Mouse (Mus musculus) myocyte (in vitro differentiated cells): ENCODE measurements around the gene Cdr2l. TPM values are rescaled to one million over a fixed set of nuclear protein-coding genes. Genes with fewer than 3 reads are reported as not detected.

Source experiments
- H3K27me3 ChIP-seq: one replicate; pipeline ENCODE4 v1.6.1; 2011; ENCODE audit not compliant: control insufficient read depth, insufficient read depth, insufficient read length
- H3K36me3 ChIP-seq: one replicate; pipeline ENCODE4 v1.6.1; 2011; ENCODE audit not compliant: control insufficient read depth, insufficient read depth
- H3K4me2 ChIP-seq: one replicate; pipeline ENCODE4 v1.6.1; 2011; ENCODE audit warnings: low read depth, control low read depth
- H3K4me3 ChIP-seq: one replicate; pipeline ENCODE4 v1.5.1; 2011; ENCODE audit warnings: mild to moderate bottlenecking, control low read depth, moderate library complexity
- H3K79me2 ChIP-seq: one replicate; pipeline ENCODE4 v1.6.1; 2011; ENCODE audit not compliant: control insufficient read depth, insufficient read depth
- H3ac ChIP-seq: one replicate; pipeline ENCODE4 v1.6.1; 2011; ENCODE audit not compliant: control insufficient read depth, insufficient read length
- CEBPB ChIP-seq: IDR thresholded peaks from 2 replicates; pipeline ENCODE4 v1.6.1; 2011; ENCODE audit warnings: mild to moderate bottlenecking, moderate library complexity; ENCODE audit not compliant: poor library complexity, insufficient read depth, severe bottlenecking
- E2F4 ChIP-seq: IDR thresholded peaks from one replicate; pipeline ENCODE4 v1.6.1; 2011; ENCODE audit warnings: mild to moderate bottlenecking, control low read depth, moderate library complexity; ENCODE audit not compliant: insufficient read depth
- MAX ChIP-seq: IDR thresholded peaks from one replicate; pipeline ENCODE4 v1.6.1; 2011; ENCODE audit warnings: low read depth, mild to moderate bottlenecking, control low read depth
- MYOD1 ChIP-seq, 3 experiments: IDR thresholded peaks; one replicate each; pipeline ENCODE4 v1.6.1; 2011; ENCODE audit warnings: control low read depth in 2 of 3, low read depth in 2 of 3, mild to moderate bottlenecking in 2 of 3, moderate library complexity in 1 of 3; ENCODE audit not compliant: insufficient read length in 2 of 3, control insufficient read depth in 1 of 3
- MYOG ChIP-seq, 3 experiments: IDR thresholded peaks; one replicate each; pipeline ENCODE4 v1.6.1; 2011; ENCODE audit warnings: control low read depth in 2 of 3, low read depth in 2 of 3, mild to moderate bottlenecking in 2 of 3; ENCODE audit not compliant: insufficient read length in 2 of 3, control insufficient read depth in 1 of 3, insufficient read depth in 1 of 3
- POLR2A ChIP-seq: IDR thresholded peaks from one replicate; pipeline ENCODE4 v1.6.1; 2011; ENCODE audit warnings: low read depth, mild to moderate bottlenecking, control low read depth, moderate library complexity; ENCODE audit not compliant: insufficient read length
- POLR2AphosphoS2 ChIP-seq: IDR thresholded peaks from one replicate; pipeline ENCODE4 v1.6.1; 2011; ENCODE audit warnings: low read depth, control low read depth; ENCODE audit not compliant: insufficient read length
- REST ChIP-seq: IDR thresholded peaks from one replicate; pipeline ENCODE4 v1.6.1; 2011; ENCODE audit warnings: mild to moderate bottlenecking, control low read depth, moderate library complexity; ENCODE audit not compliant: insufficient read depth, insufficient read length
- SRF ChIP-seq: IDR thresholded peaks from one replicate; pipeline ENCODE4 v1.6.1; 2011; ENCODE audit warnings: low read depth; ENCODE audit not compliant: control insufficient read depth, insufficient read length
- TCF12 ChIP-seq: IDR thresholded peaks from one replicate; pipeline ENCODE4 v1.6.1; 2011; ENCODE audit warnings: mild to moderate bottlenecking, control low read depth; ENCODE audit not compliant: poor library complexity, insufficient read depth, severe bottlenecking
- TCF3 ChIP-seq: IDR thresholded peaks from one replicate; pipeline ENCODE4 v1.6.1; 2011; ENCODE audit warnings: low read depth, control low read depth; ENCODE audit not compliant: insufficient read length
- USF1 ChIP-seq: IDR thresholded peaks from one replicate; pipeline ENCODE4 v1.6.1; 2011; ENCODE audit warnings: low read depth, mild to moderate bottlenecking, control low read depth, moderate library complexity
- polyA plus RNA-seq: library from polyadenylated mRNA; unstranded; fragments of >200 nt; fragmentation: generic; extraction: Trizol; gene quantifications from one replicate; pipeline ENCODE4 v1.2.1, GENCODE M21; 2012; ENCODE audit warnings: missing spikeins

The Cdr2l gene
- polyA plus RNA-seq, 1 experiment: 52.8 TPM

DNA sequence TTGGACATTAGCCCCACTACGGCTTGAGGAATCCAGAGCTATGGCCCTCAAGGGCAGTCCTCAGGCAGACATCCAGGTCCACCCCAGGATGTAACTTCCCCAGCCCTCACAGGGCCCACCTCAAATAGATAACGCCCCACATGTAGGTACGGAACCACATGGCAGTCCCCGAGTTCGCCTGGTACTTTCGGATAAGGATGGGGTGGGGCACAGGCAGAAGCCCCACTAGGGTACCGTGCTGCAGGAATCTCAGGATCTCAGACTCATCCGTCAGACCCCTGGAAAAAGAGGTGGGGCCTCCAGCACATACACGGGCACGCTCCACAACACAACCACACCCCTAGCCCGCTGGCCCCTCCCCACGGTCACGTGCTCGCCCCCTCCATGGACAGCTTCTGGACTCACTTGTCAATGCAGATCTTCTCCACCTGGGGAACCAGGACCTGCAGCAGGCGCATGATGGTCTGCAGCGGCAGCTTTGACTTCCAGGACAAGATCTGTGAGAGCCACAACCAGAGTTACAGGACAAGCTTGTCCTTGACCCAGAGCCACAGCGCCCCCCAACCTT is 33.0 kb upstream of the Cdr2l start:
- Histone ChIP-seq H3ac (no peak overlapping the region), H3K4me3 (no peak overlapping the region), H3K4me2 (no peak overlapping the region), H3K79me2 (no peaks in the 10 kb centered on the region), H3K36me3 (peaks cover 11% of the 10 kb centered on the region), H3K27me3 (peaks cover 9% of the 10 kb centered on the region)
- no peak for TF ChIP-seq POLR2AphosphoS2
- TF ChIP-seq MAX: no peak
- TF ChIP-seq USF1: no peak
- TF ChIP-seq POLR2A: no peak
- no peak for TF ChIP-seq TCF12
- no peak for TF ChIP-seq CEBPB

DNA sequence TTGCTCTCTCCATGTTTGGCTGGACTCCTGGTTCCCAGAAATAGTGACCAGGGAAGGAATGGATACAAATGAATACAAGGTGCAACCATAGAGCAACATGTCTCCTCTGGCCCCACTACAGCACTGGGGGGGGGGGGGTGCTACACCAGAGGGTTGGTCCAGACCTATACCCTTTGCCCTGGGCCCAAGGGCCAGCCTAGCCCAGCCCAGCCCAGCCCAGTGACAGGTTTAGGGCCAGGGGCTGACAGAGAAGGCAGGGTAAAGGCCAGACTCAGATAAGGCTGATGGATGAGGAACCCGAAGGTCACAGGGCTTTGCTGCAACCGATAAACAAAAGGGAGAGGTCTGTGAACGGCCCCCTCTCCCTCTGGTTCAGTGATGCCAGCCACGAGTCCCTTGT is 31.7 kb upstream of the Cdr2l start:
- Histone ChIP-seq H3K4me2 (no peak overlapping the region), H3K4me3 (no peak overlapping the region), H3ac (no peak overlapping the region), H3K27me3 (no peaks in the 10 kb centered on the region), H3K79me2 (no peaks in the 10 kb centered on the region), H3K36me3 (peaks cover 15% of the 10 kb centered on the region)
- TF ChIP-seq E2F4: no peak
- no peak for TF ChIP-seq MYOG (IDR thresholded peaks at IDR 0.05; ENCODE audit: control insufficient read depth in 1 of 3, insufficient read depth in 1 of 3, insufficient read length in 2 of 3, low read depth in 2 of 3)
- no peak for TF ChIP-seq SRF
- no peak for TF ChIP-seq REST
- no peak for TF ChIP-seq CEBPB
- TF ChIP-seq POLR2A: no peak
- no peak for TF ChIP-seq USF1
- TF ChIP-seq MYOD1 (IDR thresholded peaks at IDR 0.05; ENCODE audit: control insufficient read depth in 1 of 3, insufficient read length in 2 of 3, low read depth in 2 of 3): no peak
- no peak for TF ChIP-seq POLR2AphosphoS2
- no peak for TF ChIP-seq TCF12
- TF ChIP-seq MAX: no peak
- no peak for TF ChIP-seq TCF3

DNA sequence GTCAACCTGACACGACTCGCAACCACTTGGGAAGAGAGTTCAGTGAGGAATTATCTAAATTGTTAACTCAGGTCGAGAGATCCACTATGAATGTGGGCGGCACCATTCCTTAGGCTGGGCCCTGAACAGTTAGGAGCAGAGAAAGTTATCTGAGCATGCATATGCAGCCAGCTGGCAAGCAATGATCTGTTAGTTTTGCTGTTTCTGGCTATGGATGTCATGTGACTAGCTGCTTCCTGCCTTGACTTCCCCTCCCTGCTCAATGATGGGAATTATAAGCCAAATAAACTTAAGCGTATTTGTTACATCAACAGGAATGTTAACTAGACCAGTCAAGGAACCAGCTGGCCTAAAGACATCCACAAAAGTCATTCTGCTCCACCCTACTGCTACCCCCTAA is 28.3 kb upstream of the Cdr2l start:
- H3K4me3 ChIP-seq: no peak overlapping the region
- no peak overlapping the region for H3ac ChIP-seq
- no peak for TF ChIP-seq USF1
- no peak for TF ChIP-seq POLR2A
- no peak for TF ChIP-seq POLR2AphosphoS2
- no peak for TF ChIP-seq TCF3
- TF ChIP-seq CEBPB: no peak
- TF ChIP-seq E2F4: no peak
- TF ChIP-seq TCF12: no peak
- no peak for TF ChIP-seq MYOG (IDR thresholded peaks at IDR 0.05; ENCODE audit: control insufficient read depth in 1 of 3, insufficient read depth in 1 of 3, insufficient read length in 2 of 3, low read depth in 2 of 3)
- TF ChIP-seq MAX: no peak
- TF ChIP-seq REST: no peak
- no peak for TF ChIP-seq SRF
- no peak for TF ChIP-seq MYOD1 (IDR thresholded peaks at IDR 0.05; ENCODE audit: control insufficient read depth in 1 of 3, insufficient read length in 2 of 3, low read depth in 2 of 3)
- H3K4me2 ChIP-seq: no peak overlapping the region
- H3K36me3 ChIP-seq: peaks cover 22% of the 10 kb centered on the region
- no peaks in the 10 kb centered on the region for H3K79me2 ChIP-seq
- H3K27me3 ChIP-seq: no peaks in the 10 kb centered on the region

DNA sequence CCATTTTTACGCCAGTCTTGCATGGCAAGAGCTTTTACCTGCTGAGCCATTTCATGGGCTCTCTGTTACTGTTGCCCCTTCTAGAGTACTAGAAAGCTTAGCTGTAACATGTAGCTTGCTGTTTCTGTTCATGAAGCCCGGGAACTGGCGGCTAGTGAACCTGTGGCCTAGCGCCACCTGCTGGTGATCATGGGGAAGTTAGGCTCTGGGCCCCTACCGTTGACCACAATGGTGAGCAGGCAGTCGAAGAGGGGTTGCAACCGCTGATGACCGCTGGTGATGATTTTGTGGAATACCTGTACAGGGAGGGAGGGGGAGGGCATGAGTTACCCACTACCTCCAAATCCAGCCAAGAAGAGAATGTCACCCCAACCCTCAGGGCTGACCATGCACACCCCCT is 27.5 kb upstream of the Cdr2l start:
- TF ChIP-seq MYOG (IDR thresholded peaks at IDR 0.05; ENCODE audit: control insufficient read depth in 1 of 3, insufficient read depth in 1 of 3, insufficient read length in 2 of 3, low read depth in 2 of 3) (no peak), SRF (no peak), TCF3 (no peak), TCF12 (no peak), MAX (no peak), REST (no peak), E2F4 (no peak), USF1 (no peak), MYOD1 (IDR thresholded peaks at IDR 0.05; ENCODE audit: control insufficient read depth in 1 of 3, insufficient read length in 2 of 3, low read depth in 2 of 3) (no peak), CEBPB (no peak), POLR2A (no peak), POLR2AphosphoS2 (no peak)
- Histone ChIP-seq H3ac (no peak overlapping the region), H3K79me2 (no peaks in the 10 kb centered on the region), H3K36me3 (peaks cover 18% of the 10 kb centered on the region), H3K4me3 (no peak overlapping the region), H3K27me3 (no peaks in the 10 kb centered on the region), H3K4me2 (no peak overlapping the region)

DNA sequence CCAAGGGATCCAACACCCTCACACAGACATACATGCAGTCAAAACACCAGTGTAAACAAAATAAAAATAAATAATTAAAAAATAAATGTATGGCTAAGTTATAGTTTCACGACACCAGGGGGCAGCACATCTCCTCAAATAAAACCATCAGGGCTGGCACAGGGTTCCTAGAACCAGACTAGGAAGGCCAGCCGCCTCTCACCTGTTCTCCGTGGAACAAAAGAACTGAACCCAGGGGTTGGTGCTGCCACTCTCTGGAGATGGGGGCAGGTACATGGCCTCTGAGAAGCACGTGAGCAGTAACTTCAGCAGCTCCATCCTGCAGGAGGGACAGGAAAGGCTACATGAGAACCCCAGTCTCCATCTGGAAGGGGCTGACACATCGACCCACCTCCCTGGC is 23.2 kb upstream of the Cdr2l start:
- Histone ChIP-seq H3ac (no peak overlapping the region), H3K4me3 (no peak overlapping the region), H3K36me3 (peaks cover 14% of the 10 kb centered on the region), H3K79me2 (no peaks in the 10 kb centered on the region), H3K27me3 (no peaks in the 10 kb centered on the region), H3K4me2 (no peak overlapping the region)
- TF ChIP-seq MYOD1 (IDR thresholded peaks at IDR 0.05; ENCODE audit: control insufficient read depth in 1 of 3, insufficient read length in 2 of 3, low read depth in 2 of 3) (peak in 1 of 3 experiments; percentile 6), E2F4 (no peak)
